Mouse (Mus musculus): ENCODE measurements around the gene Cyp27b1. TPM values are rescaled to one million over a fixed set of nuclear protein-coding genes. Genes with fewer than 3 reads are reported as not detected.

Cyp27b1 gene
- polyA plus RNA-seq, 1 experiment from 2014 or later: not detected

GRCm38 (mm10) chr10:127098514-127098913, 50.5 kb downstream of the Cyp27b1 start:
- Histone ChIP-seq H3K9ac (no peak overlapping the region), H3K27ac (replicated peaks) (no peak overlapping the region), H3K9me3 (replicated peaks) (no peaks in the 10 kb centered on the region), H3K36me3 (replicated peaks) (peaks cover 49% of the 10 kb centered on the region), H3K4me1 (replicated peaks) (peaks cover 19% of the 10 kb centered on the region), H3K4me2 (no peak overlapping the region), H3K4me3 (replicated peaks) (no peak overlapping the region), H3K27me3 (no peaks in the 10 kb centered on the region)
- 75% methylated on average over 20 of the region's 20 CpGs for WGBS (ENCODE audit: insufficient replicate concordance)
- no peak for ATAC-seq (ENCODE audit: insufficient read depth)

- no peak overlapping the region for H3K4me3 ChIP-seq (replicated peaks)
- H3K4me1 ChIP-seq (replicated peaks): peaks cover 26% of the 10 kb centered on the region
- H3K27ac ChIP-seq (replicated peaks): no peak overlapping the region
- no peak for ATAC-seq (ENCODE audit: insufficient read depth)
- 83% methylated on average over 10 of the region's 10 CpGs for WGBS (ENCODE audit: insufficient replicate concordance)
- H3K36me3 ChIP-seq (replicated peaks): peaks cover 49% of the 10 kb centered on the region
- no peaks in the 10 kb centered on the region for H3K27me3 ChIP-seq
- no peaks in the 10 kb centered on the region for H3K9me3 ChIP-seq (replicated peaks)
- H3K9ac ChIP-seq: no peak overlapping the region
- no peak overlapping the region for H3K4me2 ChIP-seq
Measured at GRCm38 (mm10) chr10:127099191-127099590, 51.1 kb downstream of the Cyp27b1 start.

GRCm38 (mm10) chr10:127099868-127100267, 51.8 kb downstream of the Cyp27b1 start:
- Histone ChIP-seq H3K4me2 (no peak overlapping the region), H3K4me3 (replicated peaks) (no peak overlapping the region), H3K27ac (replicated peaks) (no peak overlapping the region), H3K9me3 (replicated peaks) (no peaks in the 10 kb centered on the region), H3K4me1 (replicated peaks) (peaks cover 29% of the 10 kb centered on the region), H3K9ac (no peak overlapping the region), H3K27me3 (no peaks in the 10 kb centered on the region), H3K36me3 (replicated peaks) (peaks cover 49% of the 10 kb centered on the region)
- WGBS (ENCODE audit: insufficient replicate concordance): 69% methylated on average over 15 of the region's 15 CpGs
- ATAC-seq (ENCODE audit: insufficient read depth): no peak

GRCm38 (mm10) chr10:127100414-127100813, 52.4 kb downstream of the Cyp27b1 start:
- 0 out of 2 replicates have a peak overlapping the region, but pooled peaks have one; percentile 51 for H3K27ac ChIP-seq (replicated peaks)
- WGBS (ENCODE audit: insufficient replicate concordance): 12% methylated on average over 8 of the region's 8 CpGs
- peak; percentile 62 for ATAC-seq (ENCODE audit: insufficient read depth)

GRCm38 (mm10) chr10:127101151-127101550, 53.1 kb downstream of the Cyp27b1 start:
- H3K4me1 ChIP-seq (replicated peaks): peaks cover 29% of the 10 kb centered on the region
- 53% methylated on average over 6 of the region's 6 CpGs for WGBS (ENCODE audit: insufficient replicate concordance)
- no peak overlapping the region for H3K4me2 ChIP-seq
- no peak for ATAC-seq (ENCODE audit: insufficient read depth)
- H3K27ac ChIP-seq (replicated peaks): 0 out of 2 replicates have a peak overlapping the region, but pooled peaks have one; percentile 51
- no peaks in the 10 kb centered on the region for H3K27me3 ChIP-seq
- H3K9me3 ChIP-seq (replicated peaks): no peaks in the 10 kb centered on the region
- H3K4me3 ChIP-seq (replicated peaks): no peak overlapping the region
- no peak overlapping the region for H3K9ac ChIP-seq
- H3K36me3 ChIP-seq (replicated peaks): peaks cover 44% of the 10 kb centered on the region

More at GRCm38 (mm10) chr10:127100414-127100813, 52.4 kb downstream of the Cyp27b1 start:
- H3K4me1 ChIP-seq (replicated peaks): peaks cover 29% of the 10 kb centered on the region
- peaks cover 46% of the 10 kb centered on the region for H3K36me3 ChIP-seq (replicated peaks)
- H3K9me3 ChIP-seq (replicated peaks): no peaks in the 10 kb centered on the region
- H3K4me2 ChIP-seq: peak overlapping the region; percentile 13
- H3K27me3 ChIP-seq: no peaks in the 10 kb centered on the region
- no peak overlapping the region for H3K9ac ChIP-seq
- no peak overlapping the region for H3K4me3 ChIP-seq (replicated peaks)

MicroRNA genes within 50 kb of the gene (microRNA counts, 519-probe panel; counts per million panel counts)
- microRNA mmu-miR-546: not detected

Small RNA genes within 50 kb of the gene (microRNA-seq; reads per million reads assigned to microRNA genes)
- not detected for gene Mir546

Other genes with a start within 250 kb of the Cyp27b1 start
- gene Atp23, start 146.9 kb upstream of the Cyp27b1 start, polyA plus RNA-seq (2015; fragmentation: Nextera tagmentation; extraction: Ambion mirVana): 6.2 and 7.0 TPM in 2 replicates
- gene Ctdsp2, start 69.5 kb upstream of the Cyp27b1 start, polyA plus RNA-seq (2015; fragmentation: Nextera tagmentation; extraction: Ambion mirVana): 11.3 and 12.9 TPM in 2 replicates
- 0.07 and 0.16 TPM in 2 replicates for gene Avil, start 47.5 kb upstream of the Cyp27b1 start, polyA plus RNA-seq (2015; fragmentation: Nextera tagmentation; extraction: Ambion mirVana)
- gene Tsfm, start 17.4 kb upstream of the Cyp27b1 start, polyA plus RNA-seq (2015; fragmentation: Nextera tagmentation; extraction: Ambion mirVana): 43.9 and 44.8 TPM in 2 replicates
- gene Mettl1, start 6.8 kb upstream of the Cyp27b1 start, polyA plus RNA-seq (2015; fragmentation: Nextera tagmentation; extraction: Ambion mirVana): 15.6 and 15.7 TPM in 2 replicates
- gene Eef1akmt3, start 6.7 kb upstream of the Cyp27b1 start, polyA plus RNA-seq (2015; fragmentation: Nextera tagmentation; extraction: Ambion mirVana): 0.06 and 0.14 TPM in 2 replicates
- 0.03 TPM in 1 of 2 replicates, not detected in the other for gene March9, start 11.9 kb downstream of the Cyp27b1 start, polyA plus RNA-seq (2015; fragmentation: Nextera tagmentation; extraction: Ambion mirVana)
- 338 and 361 TPM in 2 replicates for gene Cdk4, start 15.3 kb downstream of the Cyp27b1 start, polyA plus RNA-seq (2015; fragmentation: Nextera tagmentation; extraction: Ambion mirVana)
- gene Tspan31, start 22.0 kb downstream of the Cyp27b1 start, polyA plus RNA-seq (2015; fragmentation: Nextera tagmentation; extraction: Ambion mirVana): 77.4 and 84.3 TPM in 2 replicates
- 0.35 and 0.67 TPM in 2 replicates for gene Agap2, start 27.0 kb downstream of the Cyp27b1 start, polyA plus RNA-seq (2015; fragmentation: Nextera tagmentation; extraction: Ambion mirVana)
- 54.0 and 58.1 TPM in 2 replicates for gene Os9, start 72.9 kb downstream of the Cyp27b1 start, polyA plus RNA-seq (2015; fragmentation: Nextera tagmentation; extraction: Ambion mirVana)
- gene B4galnt1, start 117.0 kb downstream of the Cyp27b1 start, polyA plus RNA-seq (2015; fragmentation: Nextera tagmentation; extraction: Ambion mirVana): 19.3 and 21.0 TPM in 2 replicates
- gene Slc26a10, start 132.4 kb downstream of the Cyp27b1 start, polyA plus RNA-seq (2015; fragmentation: Nextera tagmentation; extraction: Ambion mirVana): 2.1 and 3.2 TPM in 2 replicates
- 5.4 and 5.8 TPM in 2 replicates for gene Arhgef25, start 141.8 kb downstream of the Cyp27b1 start, polyA plus RNA-seq (2015; fragmentation: Nextera tagmentation; extraction: Ambion mirVana)
- 16.7 and 16.9 TPM in 2 replicates for gene Dtx3, start 147.5 kb downstream of the Cyp27b1 start, polyA plus RNA-seq (2015; fragmentation: Nextera tagmentation; extraction: Ambion mirVana)
- 41.9 and 45.1 TPM in 2 replicates for gene Pip4k2c, start 163.3 kb downstream of the Cyp27b1 start, polyA plus RNA-seq (2015; fragmentation: Nextera tagmentation; extraction: Ambion mirVana)
- 0.06 and 0.21 TPM in 2 replicates for gene Kif5a, start 215.1 kb downstream of the Cyp27b1 start, polyA plus RNA-seq (2015; fragmentation: Nextera tagmentation; extraction: Ambion mirVana)
- 69.5 and 75.7 TPM in 2 replicates for gene Dctn2, start 218.1 kb downstream of the Cyp27b1 start, polyA plus RNA-seq (2015; fragmentation: Nextera tagmentation; extraction: Ambion mirVana)
- gene Mbd6, start 240.8 kb downstream of the Cyp27b1 start, polyA plus RNA-seq (2015; fragmentation: Nextera tagmentation; extraction: Ambion mirVana): 7.9 and 8.0 TPM in 2 replicates

Measured in liver, embryonic 15.5 days (tissue).